Mouse (Mus musculus): ENCODE data around the gene Ypel3. TPM values are rescaled to one million over a fixed set of nuclear protein-coding genes. Genes with fewer than 3 reads are reported as not detected.
"Not testable (repeated sequence)": the region's sequence is repeated elsewhere in the genome, so short reads cannot be mapped to it uniquely, and the experiment has no call there.

The Ypel3 gene
- polyA plus RNA-seq, 1 experiment from 2014 or later, result 201 TPM

DNA sequence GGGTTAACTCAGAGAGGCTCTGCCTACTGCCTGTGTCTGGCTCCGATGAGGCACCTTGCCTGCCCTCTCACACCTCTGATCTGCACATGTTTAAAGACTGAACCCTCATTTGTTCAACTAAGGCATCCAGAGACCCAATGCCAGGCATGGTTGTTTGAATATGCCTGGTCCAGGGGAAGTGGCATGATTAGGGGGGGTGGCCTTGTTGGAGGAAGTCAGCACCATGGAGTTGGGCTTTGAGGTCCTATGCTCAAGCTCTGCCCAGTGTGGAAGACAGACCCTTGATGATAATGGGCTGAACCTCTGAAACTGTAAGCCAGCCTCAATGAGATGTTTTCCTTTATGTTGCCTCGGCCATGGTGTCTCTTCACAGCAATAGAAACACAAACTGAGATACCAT is 3.4 kb upstream of the Ypel3 start:
- Histone ChIP-seq H3K36me3 (replicated peaks) (peaks cover 5% of the 10 kb centered on the region; the same call in 1 of the 2 replicates), H3K4me2 (no peak overlapping the region), H3K9ac (no peak overlapping the region), H3K4me1 (peaks cover 25% of the 10 kb centered on the region), H3K9me3 (no peaks in the 10 kb centered on the region), H3K27ac (no peak overlapping the region), H3K27me3 (replicated peaks) (no peaks in the 10 kb centered on the region), H3K4me3 (no peak overlapping the region)
- whole genome bisulfite sequencing, result 92% methylated on average over 2 of the region's 2 CpGs
- ATAC-seq (replicated peaks), result no peak

DNA sequence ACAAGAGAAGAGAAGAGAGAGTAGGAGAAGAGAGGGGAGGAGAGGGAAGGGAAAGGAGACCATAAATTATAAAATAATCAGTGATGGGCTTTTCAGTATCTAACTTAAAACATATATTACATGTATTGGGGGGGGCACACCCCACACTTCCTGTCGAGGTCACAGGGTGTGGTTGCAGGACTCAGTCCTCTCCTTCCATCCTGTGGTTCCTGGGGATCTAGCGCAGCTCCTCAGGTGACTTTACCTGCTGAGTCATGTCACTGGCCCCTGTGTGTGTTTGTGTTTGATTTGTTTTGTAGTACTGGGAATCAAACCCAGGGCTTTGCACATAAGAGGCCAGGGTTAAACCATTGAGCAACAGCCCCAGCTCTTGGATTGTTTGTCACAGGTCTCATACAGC is 2.3 kb upstream of the Ypel3 start:
- Histone ChIP-seq H3K9me3 (no peaks in the 10 kb centered on the region), H3K36me3 (replicated peaks) (peaks cover 5% of the 10 kb centered on the region; the same call in 1 of the 2 replicates), H3K4me2 (no peak overlapping the region), H3K27me3 (replicated peaks) (no peaks in the 10 kb centered on the region), H3K9ac (no peak overlapping the region), H3K4me3 (no peak overlapping the region), H3K27ac (no peak overlapping the region), H3K4me1 (peaks cover 35% of the 10 kb centered on the region)
- WGBS, result 91% methylated on average over 2 of the region's 2 CpGs
- ATAC-seq (replicated peaks), result no peak

DNA sequence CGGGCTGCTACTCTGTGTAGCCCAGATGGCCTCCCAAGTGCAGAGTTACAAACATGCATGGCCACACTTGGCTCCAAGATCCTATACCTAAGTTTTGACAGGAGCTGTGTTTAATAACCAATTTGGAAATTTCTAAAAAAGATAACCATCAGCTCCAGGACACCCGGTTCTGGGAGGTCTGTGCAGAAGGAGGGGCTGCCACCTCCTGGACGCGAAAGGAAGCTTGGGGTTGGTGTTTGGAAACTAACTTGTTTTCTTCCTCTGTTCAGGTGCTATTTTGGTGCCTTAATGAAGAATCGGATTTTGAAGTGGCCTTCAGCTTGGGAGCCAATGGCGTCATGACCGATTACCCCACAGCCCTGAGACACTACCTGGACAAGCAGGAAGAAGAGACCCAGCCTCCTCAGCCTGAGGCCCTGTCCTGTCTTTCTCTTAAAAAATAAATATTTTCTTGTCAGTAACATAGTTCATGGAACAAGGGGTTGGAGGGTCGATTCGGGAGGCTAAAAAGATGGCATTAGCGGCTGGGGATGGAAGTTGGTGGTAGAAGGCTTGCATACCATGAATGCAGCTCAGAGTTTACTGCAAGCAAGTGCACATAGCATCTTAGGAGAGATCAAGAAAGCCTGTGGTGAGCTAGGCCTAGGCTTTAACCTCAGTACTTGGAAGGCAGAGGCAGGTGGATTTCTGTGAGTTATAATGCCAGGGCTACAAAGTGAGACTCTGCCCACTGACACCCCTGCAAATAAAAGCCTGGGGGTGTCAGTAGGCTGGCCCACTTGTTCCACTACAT is 1.4 kb upstream of the Ypel3 start:
- ATAC-seq (replicated peaks), result no peak
- H3K9ac ChIP-seq, result no peak overlapping the region
- 0 out of 2 replicates have a peak overlapping the region, but pooled peaks have one; percentile 91 for H3K4me2 ChIP-seq
- H3K36me3 ChIP-seq (replicated peaks), result no peaks in the 10 kb centered on the region; the same call in 1 of the 2 replicates
- H3K27me3 ChIP-seq (replicated peaks), result no peaks in the 10 kb centered on the region
- peak overlapping the region; percentile 91; the same call in 1 of the 2 replicates for H3K27ac ChIP-seq
- no peaks in the 10 kb centered on the region for H3K9me3 ChIP-seq
- 86% methylated on average over 10 of the region's 10 CpGs for WGBS
- H3K4me1 ChIP-seq, result peaks cover 44% of the 10 kb centered on the region
- no peak overlapping the region for H3K4me3 ChIP-seq

DNA sequence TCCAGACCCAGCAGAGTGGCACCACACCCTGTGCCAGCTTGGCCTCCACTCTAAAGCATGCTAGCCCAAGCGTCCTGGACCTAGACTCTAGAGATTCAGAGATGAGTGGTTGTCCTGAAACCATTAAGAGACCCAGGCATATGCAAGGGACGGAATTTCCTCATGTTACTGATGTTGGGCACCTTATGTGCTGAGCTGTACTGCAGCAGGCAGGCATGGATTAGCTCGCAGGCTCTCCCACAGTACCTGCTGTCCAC is 849 bp upstream of the Ypel3 start:
- H3K27ac ChIP-seq, result peak overlapping the region; percentile 91; the same call in 1 of the 2 replicates
- H3K4me2 ChIP-seq, result peak overlapping the region; percentile 91
- H3K9ac ChIP-seq, result no peak overlapping the region
- H3K4me1 ChIP-seq, result peaks cover 48% of the 10 kb centered on the region
- peak overlapping the region; percentile 90; the same call in 1 of the 2 replicates for H3K4me3 ChIP-seq
- ATAC-seq (replicated peaks), result no peak
- H3K36me3 ChIP-seq (replicated peaks), result no peaks in the 10 kb centered on the region; the same call in 1 of the 2 replicates
- H3K9me3 ChIP-seq, result no peaks in the 10 kb centered on the region
- H3K27me3 ChIP-seq (replicated peaks), result no peaks in the 10 kb centered on the region
- WGBS, result 73% methylated on average over 3 of the region's 3 CpGs

DNA sequence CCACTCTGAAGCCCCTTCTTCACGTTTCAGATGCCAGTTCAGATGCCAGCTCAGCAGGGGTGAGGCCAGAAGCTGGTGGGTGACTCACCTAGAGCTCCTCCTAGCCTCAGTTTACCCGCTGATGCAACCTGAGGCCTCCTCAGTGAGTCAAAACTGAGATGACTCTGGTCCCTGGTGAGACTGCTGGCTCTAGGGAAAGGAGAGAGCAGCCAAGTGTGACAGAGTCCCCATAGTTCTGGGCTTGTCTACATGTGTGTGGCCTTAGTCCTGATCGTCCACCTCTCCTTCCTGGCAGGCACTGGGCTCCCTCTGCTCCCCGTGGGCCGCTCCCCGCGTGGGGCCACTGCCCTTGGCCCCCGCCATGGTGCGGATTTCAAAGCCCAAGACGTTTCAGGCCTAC is 721 bp downstream of the Ypel3 start:
- no peak for ATAC-seq (replicated peaks)
- no peaks in the 10 kb centered on the region for H3K9me3 ChIP-seq
- H3K4me1 ChIP-seq, result peaks cover 55% of the 10 kb centered on the region
- H3K4me2 ChIP-seq, result peak overlapping the region; percentile 91
- H3K9ac ChIP-seq, result peak overlapping the region; percentile 95
- H3K36me3 ChIP-seq (replicated peaks), result no peaks in the 10 kb centered on the region
- H3K4me3 ChIP-seq, result peak overlapping the region; percentile 90
- 33% methylated on average over 10 of the region's 10 CpGs for WGBS
- H3K27me3 ChIP-seq (replicated peaks), result no peaks in the 10 kb centered on the region
- H3K27ac ChIP-seq, result peak overlapping the region; percentile 91

DNA sequence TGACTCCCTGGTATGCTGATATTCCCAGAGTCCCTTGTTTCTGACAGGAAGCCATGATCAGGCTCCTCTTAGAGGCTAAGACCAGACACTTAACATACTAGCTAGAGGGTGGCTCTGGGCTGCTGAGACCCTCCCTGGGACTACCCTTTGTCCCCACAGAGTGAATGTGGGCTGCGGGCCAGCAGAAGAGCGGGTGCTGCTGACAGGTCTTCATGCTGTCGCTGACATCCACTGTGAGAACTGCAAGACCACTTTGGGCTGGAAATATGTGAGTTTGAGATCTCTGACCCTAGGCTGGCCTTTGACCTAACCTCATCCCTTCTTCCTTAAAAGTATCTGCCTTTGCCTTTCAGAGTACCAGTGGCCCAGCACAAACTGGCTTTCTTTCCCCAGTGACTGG is 1.4 kb downstream of the Ypel3 start:
- no peaks in the 10 kb centered on the region for H3K27me3 ChIP-seq (replicated peaks)
- peak overlapping the region; percentile 91 for H3K4me2 ChIP-seq
- no peak overlapping the region for H3K27ac ChIP-seq
- no peak for ATAC-seq (replicated peaks)
- peaks cover 55% of the 10 kb centered on the region for H3K4me1 ChIP-seq
- peak overlapping the region; percentile 90; the same call in 1 of the 2 replicates for H3K4me3 ChIP-seq
- H3K9ac ChIP-seq, result 0 out of 2 replicates have a peak overlapping the region, but pooled peaks have one; percentile 95
- WGBS, result 82% methylated on average over 3 of the region's 3 CpGs
- no peaks in the 10 kb centered on the region for H3K36me3 ChIP-seq (replicated peaks)
- H3K9me3 ChIP-seq, result no peaks in the 10 kb centered on the region

DNA sequence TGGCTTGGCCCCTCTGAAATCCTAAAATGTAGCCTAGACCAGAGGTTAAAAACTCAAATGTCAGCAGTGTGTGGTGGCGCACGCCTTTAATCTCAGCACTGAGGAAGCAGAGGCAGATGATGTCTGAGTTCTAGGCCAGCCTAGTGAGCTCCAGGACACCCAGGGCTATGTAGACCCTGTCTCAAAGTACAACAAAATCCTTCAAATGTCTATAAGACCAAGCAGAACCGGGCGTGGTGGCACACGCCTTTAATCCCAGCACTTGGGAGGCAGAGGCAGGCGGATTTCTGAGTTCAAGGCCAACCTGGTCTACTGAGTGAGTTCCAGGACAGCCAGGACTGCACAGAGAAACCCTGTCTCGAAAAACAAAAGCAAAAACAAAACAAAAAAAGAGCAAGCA is 2.3 kb downstream of the Ypel3 start:
- H3K9ac ChIP-seq; H3K4me2 ChIP-seq; ATAC-seq (replicated peaks); H3K27me3 ChIP-seq (replicated peaks); H3K36me3 ChIP-seq (replicated peaks); H3K4me3 ChIP-seq; H3K9me3 ChIP-seq: not testable (repeated sequence)
- WGBS, result 91% methylated on average over 7 of the region's 7 CpGs
- Histone ChIP-seq H3K4me1 (peaks cover 55% of the 10 kb centered on the region), H3K27ac (peak overlapping the region; percentile 83; the same call in 1 of the 2 replicates)

DNA sequence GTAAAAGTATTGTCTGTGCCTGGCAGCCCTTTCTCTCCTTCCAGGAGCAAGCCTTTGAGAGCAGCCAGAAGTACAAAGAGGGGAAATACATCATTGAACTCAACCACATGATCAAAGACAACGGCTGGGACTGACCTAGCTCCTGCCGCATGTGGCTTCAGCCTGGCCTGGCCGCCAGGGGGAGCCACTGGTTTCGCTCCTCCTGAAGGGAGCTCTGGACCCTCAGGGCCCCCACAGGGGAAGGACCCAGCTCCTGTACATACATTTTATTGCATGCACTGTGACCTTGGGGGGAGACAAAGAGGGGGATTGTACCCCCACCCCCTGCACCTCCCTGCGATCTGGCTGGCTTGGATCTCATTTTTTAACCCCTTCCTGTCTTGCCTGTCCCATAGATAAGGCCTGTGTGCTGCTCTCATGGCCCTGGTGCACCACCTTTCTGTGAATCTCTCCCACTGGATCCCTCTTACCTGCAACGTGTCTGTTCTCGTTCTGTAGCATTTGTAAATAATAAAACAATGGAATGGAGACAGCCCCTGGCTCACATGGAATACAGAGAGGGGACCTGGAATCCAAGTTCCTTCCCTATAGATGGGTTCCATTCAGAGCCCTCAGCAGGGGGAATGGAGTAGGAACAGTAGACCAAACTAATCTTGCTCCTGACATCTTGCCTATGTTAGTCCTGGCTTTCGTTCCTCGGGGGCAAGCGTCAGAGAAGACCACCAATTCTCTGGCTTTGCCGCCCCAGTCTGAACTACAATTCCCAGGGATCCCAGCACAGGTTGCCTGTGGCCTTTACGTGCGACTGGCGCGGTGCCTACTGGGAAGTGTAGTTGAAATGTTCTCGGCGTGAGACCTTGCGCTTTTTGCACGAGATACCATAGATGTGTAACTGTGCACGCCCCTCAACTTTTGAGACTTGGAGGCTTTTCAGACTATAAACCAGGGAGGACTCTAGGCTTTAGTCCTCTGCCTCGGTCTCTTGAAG is 3.5 kb downstream of the Ypel3 start:
- ATAC-seq (replicated peaks), result peak; percentile 82
- Histone ChIP-seq H3K9ac (peak overlapping the region; percentile 43), H3K4me2 (peak overlapping the region; percentile 92), H3K9me3 (no peaks in the 10 kb centered on the region), H3K27me3 (replicated peaks) (no peaks in the 10 kb centered on the region), H3K4me1 (peaks cover 55% of the 10 kb centered on the region), H3K4me3 (peak overlapping the region; percentile 44), H3K27ac (peak overlapping the region; percentile 83), H3K36me3 (replicated peaks) (peaks cover 10% of the 10 kb centered on the region; the same call in 1 of the 2 replicates)
- 0% methylated on average over 21 of the region's 21 CpGs for WGBS

DNA sequence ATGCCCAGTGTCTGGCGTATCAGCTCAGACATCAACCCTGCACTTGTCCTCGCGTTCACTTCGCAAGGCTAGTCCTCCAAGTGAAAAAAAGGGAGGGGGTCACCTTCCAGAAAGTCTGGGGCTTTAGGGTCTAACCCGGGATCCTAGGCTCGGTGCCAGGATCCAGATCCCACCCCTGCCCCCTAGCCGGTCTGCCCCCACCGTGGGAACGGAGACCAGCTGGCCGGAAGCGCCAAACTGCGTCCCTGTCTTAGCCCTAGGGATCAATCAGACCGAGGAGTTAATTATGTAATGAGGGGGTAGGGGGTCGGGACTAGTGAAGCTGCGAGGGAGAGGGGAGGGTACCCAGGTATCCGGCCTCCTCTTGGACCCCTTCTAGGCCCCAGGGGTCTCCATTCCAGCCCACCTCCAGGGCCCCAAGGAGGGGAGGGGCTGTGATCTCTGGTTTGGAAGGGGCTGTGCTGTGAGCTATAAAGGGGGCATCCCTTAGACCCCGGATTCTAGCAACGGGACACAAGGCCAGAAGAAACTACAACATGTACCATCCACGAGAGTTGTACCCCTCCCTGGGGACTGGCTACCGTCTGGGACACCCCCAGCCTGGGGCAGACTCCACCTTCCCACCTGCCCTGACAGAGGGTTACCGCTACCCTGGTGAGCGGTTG is 4.3 kb downstream of the Ypel3 start, which contains the start of gene Tbx6:
Gene Tbx6 (plus strand): TSS at position 513 of the 665 bp plus-strand sequence.
- 8% methylated on average over 22 of the region's 22 CpGs for WGBS
- ATAC-seq (replicated peaks), result no peak; the same call in 1 of the 2 replicates
- H3K4me1 ChIP-seq, result peaks cover 47% of the 10 kb centered on the region
- H3K4me2 ChIP-seq, result peak within 1 kb of the TSS; percentile 92
- peaks cover 16% of the 10 kb centered on the region; the same call in 1 of the 2 replicates for H3K36me3 ChIP-seq (replicated peaks)
- no peaks in the 10 kb centered on the region for H3K27me3 ChIP-seq (replicated peaks)
- H3K27ac ChIP-seq, result peak within 1 kb of the TSS; percentile 83
- H3K9me3 ChIP-seq, result no peaks in the 10 kb centered on the region
- peak within 1 kb of the TSS; percentile 43 for H3K9ac ChIP-seq
- peak within 1 kb of the TSS; percentile 44 for H3K4me3 ChIP-seq

DNA sequence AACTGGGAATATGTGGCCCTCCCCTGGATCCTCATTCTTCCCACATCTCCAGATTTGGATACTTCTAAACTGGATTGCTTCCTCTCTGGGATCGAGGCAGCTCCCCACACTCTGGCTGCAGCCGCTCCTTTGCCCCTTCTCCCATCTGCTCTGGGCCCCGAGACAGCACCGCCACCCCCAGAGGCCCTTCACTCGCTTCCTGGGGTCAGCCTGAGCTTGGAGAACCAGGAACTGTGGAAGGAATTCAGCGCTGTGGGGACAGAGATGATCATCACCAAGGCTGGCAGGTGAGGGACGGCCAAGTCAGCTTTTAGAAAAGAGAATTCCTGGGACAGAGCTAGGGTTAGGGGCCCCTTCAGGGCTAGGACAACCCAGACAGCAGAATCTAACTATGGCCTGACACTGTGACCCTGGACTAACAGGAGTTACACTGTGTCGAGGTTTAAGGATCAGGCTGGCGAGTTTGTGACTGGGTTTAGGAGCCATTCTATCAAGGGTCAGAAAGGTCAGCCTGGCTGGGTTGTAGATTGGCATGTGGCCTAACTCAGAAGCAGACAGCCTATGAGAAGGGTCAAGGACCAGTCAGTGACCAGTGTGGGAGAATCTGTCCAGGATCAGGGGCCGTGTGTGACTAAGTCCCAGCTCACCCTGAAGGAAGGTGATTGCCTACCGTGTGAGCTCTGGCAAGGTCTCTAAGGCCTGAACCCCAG is 5.1 kb downstream of the Ypel3 start:
- no peaks in the 10 kb centered on the region for H3K27me3 ChIP-seq (replicated peaks)
- H3K27ac ChIP-seq, result no peak overlapping the region
- H3K4me1 ChIP-seq, result peaks cover 42% of the 10 kb centered on the region
- no peaks in the 10 kb centered on the region for H3K9me3 ChIP-seq
- peaks cover 23% of the 10 kb centered on the region for H3K36me3 ChIP-seq (replicated peaks)
- H3K9ac ChIP-seq, result no peak overlapping the region
- H3K4me3 ChIP-seq, result no peak overlapping the region
- peak overlapping the region; percentile 92 for H3K4me2 ChIP-seq
- 44% methylated on average over 11 of the region's 11 CpGs for WGBS
- no peak for ATAC-seq (replicated peaks)

DNA sequence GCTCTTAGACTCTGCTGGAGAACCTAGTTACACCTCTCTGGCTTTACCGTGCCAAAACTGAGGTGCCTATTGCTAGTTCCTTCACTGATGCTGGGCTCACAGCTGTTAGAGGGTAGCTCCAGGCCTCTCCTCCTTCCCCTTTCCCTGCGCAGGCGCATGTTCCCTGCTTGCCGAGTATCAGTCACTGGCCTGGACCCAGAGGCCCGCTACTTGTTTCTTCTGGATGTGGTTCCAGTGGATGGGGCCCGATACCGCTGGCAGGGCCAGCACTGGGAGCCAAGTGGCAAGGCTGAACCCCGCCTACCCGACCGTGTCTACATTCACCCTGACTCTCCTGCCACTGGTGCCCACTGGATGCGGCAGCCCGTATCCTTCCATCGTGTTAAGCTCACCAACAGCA is 5.9 kb downstream of the Ypel3 start:
- peaks cover 36% of the 10 kb centered on the region for H3K4me1 ChIP-seq
- H3K9me3 ChIP-seq, result no peaks in the 10 kb centered on the region
- H3K9ac ChIP-seq, result no peak overlapping the region
- no peak overlapping the region for H3K4me2 ChIP-seq
- H3K4me3 ChIP-seq, result no peak overlapping the region
- no peaks in the 10 kb centered on the region for H3K27me3 ChIP-seq (replicated peaks)
- WGBS, result 84% methylated on average over 13 of the region's 13 CpGs
- peaks cover 31% of the 10 kb centered on the region for H3K36me3 ChIP-seq (replicated peaks)
- ATAC-seq (replicated peaks), result no peak
- H3K27ac ChIP-seq, result no peak overlapping the region

Data from midbrain, embryonic 15.5 days (tissue).